Mouse (Mus musculus) forelimb bud, embryonic 11.5 days (tissue): ENCODE data around the gene Gm5460.

Experiments
- DNase-seq: peaks from one replicate; pipeline ENCODE4 v3.0.0-alpha.2; 2012; ENCODE audit warnings: low read depth, low spot score

The Gm5460 gene

DNA sequence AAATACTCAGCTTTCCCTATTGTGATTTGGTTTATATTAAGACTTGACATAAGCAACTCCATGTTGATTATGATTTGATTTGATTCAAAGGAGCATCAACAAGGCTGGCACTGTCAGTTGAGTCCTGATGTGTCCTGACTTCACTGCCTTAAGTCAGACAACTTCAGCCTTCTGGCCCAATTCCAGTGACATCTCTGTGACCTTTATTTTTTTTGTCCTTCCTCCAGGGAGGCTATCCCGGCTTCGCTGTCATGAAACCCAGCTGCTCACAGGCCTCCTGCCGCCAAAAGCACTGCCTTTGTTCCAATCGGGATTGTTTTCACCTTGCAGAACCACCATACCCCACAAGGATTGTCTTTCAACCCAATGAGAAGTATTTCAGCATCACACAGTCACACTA, 58.8 kb downstream of the Gm5460 start:
- DNase-seq = no peak

DNA sequence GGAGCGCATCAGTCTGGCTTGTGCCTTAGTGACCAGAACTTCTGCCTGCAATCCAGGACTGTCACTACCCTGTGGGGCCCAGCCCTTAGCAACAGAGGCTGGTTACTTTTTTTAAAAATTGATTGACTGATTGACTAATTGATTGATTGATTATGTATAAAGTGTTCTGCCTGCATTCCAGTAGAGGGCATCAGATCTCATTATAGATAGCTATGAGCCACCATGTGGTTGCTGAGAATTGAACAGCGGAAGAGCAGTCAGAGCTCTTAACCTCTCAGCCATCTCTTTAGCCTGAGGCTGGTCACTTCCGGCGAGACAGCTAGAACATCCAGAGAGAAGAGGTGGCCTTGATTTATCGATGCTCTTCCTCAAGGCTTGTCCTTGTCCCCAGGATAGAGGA, 60.7 kb downstream of the Gm5460 start:
- no peak for DNase-seq

DNA sequence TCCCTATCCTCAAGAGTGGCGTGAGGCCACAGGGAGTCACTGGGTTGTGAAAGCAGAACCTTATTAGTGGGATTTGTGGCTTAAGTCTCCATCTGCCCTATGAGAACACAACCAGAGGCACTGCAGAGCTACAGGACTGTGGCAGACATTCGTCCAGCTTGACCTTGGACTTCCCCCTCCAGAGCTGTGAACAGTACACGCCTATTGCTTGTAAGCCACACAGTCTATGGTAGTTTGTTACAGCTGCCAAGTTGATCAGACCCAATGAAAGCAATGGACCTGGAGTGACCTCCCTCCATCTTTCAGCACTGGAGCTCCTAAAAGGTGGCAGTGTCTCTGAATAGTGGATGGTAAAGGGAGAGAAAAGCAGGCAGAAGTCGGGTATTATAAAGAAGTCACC, 61.7 kb downstream of the Gm5460 start:
- DNase-seq = no peak

DNA sequence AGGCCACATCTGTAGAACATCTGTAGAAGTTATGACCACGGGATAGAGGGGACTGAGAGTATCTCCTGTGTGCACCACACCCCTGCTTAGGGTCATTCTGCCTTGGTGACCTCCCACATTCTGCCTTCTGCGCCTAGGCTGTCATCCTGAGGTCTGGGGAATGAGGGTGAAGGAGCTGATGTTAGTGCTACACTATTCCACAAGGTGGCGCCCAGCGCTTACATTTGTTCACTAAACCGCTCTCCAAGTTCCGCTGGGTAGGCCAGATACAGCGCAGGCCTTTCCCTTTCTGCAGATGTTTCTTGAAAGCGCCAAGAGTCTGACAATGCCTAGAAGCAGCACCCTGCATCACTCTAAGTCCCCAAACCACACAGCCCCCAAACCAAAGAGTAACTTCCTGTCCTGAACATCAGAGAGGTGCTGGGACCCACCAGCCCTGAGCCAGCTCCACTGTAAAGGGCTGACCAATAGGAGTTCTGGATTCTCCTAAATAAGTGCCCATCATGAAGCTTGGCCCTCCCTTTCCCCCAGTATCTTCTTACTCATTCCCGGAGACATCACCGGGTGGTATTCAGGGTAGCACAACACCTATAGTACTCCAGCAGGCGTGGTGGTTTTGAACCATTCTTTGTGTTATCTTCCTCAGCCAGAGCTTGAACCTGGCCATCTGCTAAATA, 63.9 kb downstream of the Gm5460 start:
- peak; percentile 85 for DNase-seq

DNA sequence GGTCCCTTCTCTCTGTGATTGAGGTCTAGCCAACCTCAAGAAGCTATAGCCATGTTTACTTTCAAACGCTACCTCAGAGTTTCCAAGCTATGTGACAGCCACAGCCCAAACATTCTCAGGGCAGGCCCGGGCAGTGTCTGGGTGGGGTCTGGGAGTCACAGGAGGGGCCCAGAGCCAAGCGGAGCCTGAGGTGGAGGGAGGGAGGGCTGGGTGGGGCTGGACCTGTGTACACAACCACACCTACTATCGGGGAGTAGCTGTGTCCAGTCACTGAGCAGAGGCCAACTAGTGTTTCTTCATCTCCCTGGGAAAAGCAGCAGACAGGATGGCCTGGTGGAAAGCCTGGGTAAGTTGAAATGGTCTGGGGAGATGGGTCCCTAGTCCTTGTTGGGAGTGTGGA, 69.2 kb downstream of the Gm5460 start, which contains the start of gene Anxa8:
TSS of gene Anxa8 (plus strand) at position 251 of the 400 bp plus-strand sequence.
- no peak for DNase-seq

DNA sequence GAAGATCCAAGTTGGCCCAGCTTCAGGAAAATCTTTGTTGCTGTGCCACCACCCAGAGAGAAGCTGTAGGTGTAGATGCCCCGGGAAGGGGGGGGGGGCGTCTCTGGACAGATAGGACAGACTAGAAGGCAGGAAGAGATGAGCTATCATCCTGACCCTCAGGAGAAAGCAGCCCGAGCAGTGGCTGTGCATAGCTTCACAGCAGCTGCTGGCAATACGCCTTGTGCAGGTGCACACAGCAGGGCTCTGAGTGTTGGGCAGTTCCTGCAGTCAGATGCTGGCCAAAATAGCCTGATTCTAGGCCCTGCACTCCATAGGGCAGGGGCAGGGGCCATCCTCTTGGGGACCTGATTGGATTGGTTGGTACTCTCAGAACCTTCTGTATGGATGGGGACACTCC, 70.2 kb downstream of the Gm5460 start:
- no peak for DNase-seq

DNA sequence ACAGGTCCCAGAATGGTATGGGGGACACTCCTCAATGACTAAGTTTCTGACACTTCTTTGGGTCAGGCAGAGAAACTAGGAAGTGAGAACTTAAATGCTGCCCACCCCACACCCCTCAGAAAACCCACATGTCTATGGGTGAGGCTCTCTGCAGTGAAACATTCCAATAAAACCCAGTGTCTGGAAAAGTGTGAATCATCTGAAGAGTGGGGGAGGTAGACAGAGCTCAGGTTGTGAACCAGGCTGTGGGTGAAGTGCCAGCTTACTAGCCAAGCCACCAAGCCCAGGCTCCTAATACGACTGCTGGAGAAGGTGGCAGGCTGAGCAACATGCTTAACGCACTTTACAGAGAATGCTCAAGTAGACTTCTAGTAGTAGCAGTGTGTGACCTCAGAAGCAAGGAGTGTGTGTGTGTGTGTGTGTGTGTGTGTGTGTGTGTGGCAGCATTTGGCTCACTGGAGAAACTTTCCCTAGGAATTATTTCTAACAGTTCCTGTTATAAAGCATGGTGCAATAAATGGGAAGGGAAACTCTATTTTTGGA, 71.4 kb downstream of the Gm5460 start:
- no peak for DNase-seq

DNA sequence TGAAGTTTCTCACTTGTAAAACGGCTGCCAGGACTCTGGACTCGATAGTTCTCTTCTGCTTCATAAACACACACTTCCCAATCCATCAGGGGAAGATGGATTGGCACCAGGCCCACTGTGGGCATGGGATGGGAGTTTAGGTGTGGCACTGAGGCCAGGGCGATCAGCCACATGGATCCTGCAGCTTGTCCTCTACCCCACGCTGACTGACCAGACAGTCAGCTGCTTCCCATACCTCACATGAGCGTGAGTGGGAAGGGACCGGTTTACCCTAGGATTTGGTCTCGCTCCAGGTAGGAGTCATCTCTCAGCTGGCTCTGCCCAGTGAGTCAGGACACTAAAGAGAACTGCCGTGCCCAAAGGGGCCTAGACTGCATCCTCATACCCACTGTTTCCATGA, 73.2 kb downstream of the Gm5460 start:
- no peak for DNase-seq

DNA sequence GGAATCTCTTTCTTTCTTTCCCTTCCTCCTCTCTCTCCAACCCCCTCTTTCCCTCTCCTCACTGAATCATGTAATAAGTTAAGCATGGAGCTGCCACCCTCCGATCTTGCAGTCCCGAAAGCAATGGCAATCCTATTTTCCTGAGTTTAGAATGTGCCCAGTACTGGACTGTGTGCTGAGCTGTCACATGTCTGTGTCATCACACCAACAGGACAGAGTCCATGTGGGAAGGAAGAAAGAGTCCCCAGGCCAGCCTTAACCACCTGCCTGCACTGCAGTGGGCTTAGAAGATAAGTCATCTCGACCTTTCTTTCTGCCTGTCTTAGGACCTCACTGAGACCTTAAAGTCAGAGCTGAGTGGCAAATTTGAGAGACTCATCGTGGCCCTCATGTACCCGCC, 74.9 kb downstream of the Gm5460 start:
- DNase-seq = no peak

DNA sequence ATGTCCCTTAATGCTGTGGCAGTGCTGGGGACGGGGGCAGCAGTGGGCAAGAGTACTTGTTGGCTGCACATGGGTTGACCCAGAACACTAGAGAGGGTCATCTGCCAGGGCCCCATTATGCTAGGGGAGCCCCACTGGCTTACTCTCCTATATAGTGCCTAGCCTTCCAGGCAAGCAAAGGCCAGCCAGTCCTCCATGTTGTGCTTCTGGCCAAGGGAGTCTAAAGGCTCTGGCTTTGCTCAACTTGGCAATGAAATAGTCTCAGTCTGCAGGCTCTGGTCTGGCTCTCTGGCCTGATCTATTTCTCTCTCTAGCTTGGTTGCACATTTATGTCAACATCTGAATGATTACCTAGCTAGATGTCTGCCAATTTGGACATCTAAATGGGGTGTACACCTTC, 76.3 kb downstream of the Gm5460 start:
- DNase-seq = no peak

DNA sequence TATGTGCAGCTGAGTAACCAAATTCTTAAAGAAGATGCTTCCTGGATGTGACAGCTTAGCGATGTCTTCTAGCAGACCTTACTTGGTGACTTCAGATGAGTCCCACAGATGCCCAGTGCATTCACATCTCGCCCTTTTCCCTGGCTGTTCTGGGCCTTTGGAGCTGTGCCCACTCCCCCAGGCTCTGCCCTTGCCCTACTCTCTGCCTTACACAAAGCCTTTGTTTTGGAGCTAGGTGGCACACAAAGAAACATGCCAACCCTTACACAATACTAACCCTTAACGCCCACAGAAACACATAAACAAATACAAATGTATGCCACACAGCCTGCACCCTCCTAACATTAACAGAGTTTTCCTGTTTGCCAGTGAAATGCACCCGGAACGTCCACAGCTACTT, 79.6 kb downstream of the Gm5460 start:
- DNase-seq = no peak
